ENCODE assay signal across 13 mouse cellular contexts in the genomic region with DNA sequence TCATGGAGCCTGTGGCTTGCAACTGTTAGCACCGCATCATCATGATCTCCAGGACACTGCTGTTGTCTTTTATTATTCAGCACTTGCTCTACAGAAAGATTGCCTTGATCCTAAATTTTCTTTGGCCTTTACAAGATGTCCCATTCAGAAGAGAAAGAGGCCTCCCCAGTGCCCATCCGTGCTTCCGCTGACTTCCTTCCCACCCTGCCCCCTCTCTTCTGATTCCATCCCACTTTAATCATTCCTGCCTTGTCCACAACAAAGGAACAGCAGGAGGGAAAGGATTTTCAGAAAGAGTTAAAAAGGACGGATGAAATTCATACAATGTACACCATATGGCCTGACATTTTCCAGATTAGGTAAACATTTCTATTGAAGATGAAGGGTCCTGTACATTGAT.
"Had no signal": no experiment of that assay in that cellular context is flagged by ENCODE, and none has a peak within 500 bp of the region (broad histone marks: within the 10 kb centered on the region; RNA-seq: fewer than 3 reads in every experiment).

No protein-coding gene starts in this region.

- H3K27me3 ChIP-seq: limb, embryonic 15.5 days; liver, embryonic 12.5 days; midbrain, embryonic 13.5 days; neural tube, embryonic 13.5 days had no signal

- H3K27ac ChIP-seq: kidney, postnatal 0 days; limb, embryonic 15.5 days; liver, embryonic 12.5 days; midbrain, embryonic 13.5 days; neural tube, embryonic 13.5 days; stomach, postnatal 0 days had no signal

- H3K9ac ChIP-seq: limb, embryonic 15.5 days; liver, embryonic 12.5 days; lung, embryonic 14.5 days; midbrain, embryonic 13.5 days; neural tube, embryonic 13.5 days had no signal

- ATAC-seq: liver, embryonic 12.5 days; midbrain, embryonic 13.5 days had no signal

- DNase-seq: kidney, postnatal 36 days; layer of hippocampus, adult 9-11 months; layer of hippocampus, postnatal 36 days; lung, postnatal 10 days; lung, postnatal 4 days; thymus, postnatal 14 days had no signal

- H3K9me3 ChIP-seq: limb, embryonic 15.5 days; liver, embryonic 12.5 days; midbrain, embryonic 13.5 days; neural tube, embryonic 13.5 days had no signal

- H3K4me2 ChIP-seq: limb, embryonic 15.5 days; liver, embryonic 12.5 days; lung, embryonic 14.5 days; midbrain, embryonic 13.5 days; neural tube, embryonic 13.5 days had no signal

- H3K36me3 ChIP-seq: limb, embryonic 15.5 days; liver, embryonic 12.5 days; midbrain, embryonic 13.5 days; neural tube, embryonic 13.5 days had no signal

- H3K4me1 ChIP-seq: limb, embryonic 15.5 days; liver, embryonic 12.5 days had no signal

- H3K4me3 ChIP-seq: limb, embryonic 15.5 days; liver, embryonic 12.5 days; midbrain, embryonic 13.5 days; neural tube, embryonic 13.5 days had no signal
